Mouse (Mus musculus): ENCODE measurements around the gene Mrps2.

DNA sequence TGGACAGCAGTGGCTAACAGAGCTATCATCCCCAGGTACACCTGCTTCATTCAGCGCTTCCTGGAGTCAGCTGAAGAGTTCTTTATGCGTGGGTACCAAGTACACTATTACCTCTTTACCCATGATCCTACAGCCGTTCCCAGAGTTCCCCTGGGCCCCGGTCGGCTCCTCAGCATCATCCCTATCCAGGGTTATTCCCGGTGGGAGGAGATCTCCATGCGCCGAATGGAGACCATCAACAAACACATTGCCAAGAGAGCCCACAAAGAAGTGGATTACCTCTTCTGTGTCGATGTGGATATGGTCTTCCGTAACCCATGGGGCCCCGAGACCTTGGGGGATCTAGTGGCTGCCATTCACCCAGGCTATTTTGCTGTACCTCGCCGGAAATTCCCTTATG lies 36.8 kb downstream of the Mrps2 start:
- TF ChIP-seq CTCF (IDR thresholded peaks at IDR 0.05; ENCODE audit: borderline replicate concordance, insufficient read depth, low read depth, low read length) (no peak), POLR2A (IDR thresholded peaks at IDR 0.05; ENCODE audit: borderline replicate concordance, insufficient read depth, low read length) (no peak)

All from cerebellum, adult 2 months (tissue).